Mouse (Mus musculus) thymus, adult 2 months (tissue): ENCODE measurements at regions not wholly inside any gene's neighbourhood (a gene's known extent, or its start where the extent isn't known, plus 50 kb on each side); places are given as distances from the start of the nearest gene placed in this dataset.

ENCODE experiments used
- CTCF ChIP-seq: fragments of 200-500 bp; IDR thresholded peaks from 2 replicates; pipeline ENCODE4 v1.5.1; 2012; ENCODE audit warnings: mild to moderate bottlenecking, control low read depth, low read length, moderate library complexity, borderline replicate concordance; ENCODE audit not compliant: control insufficient read depth, poor library complexity, insufficient read depth; ENCODE audit errors: extremely low read depth
- POLR2A ChIP-seq: fragments of 200-500 bp; IDR thresholded peaks from 2 replicates; pipeline ENCODE4 v1.6.1; 2012; ENCODE audit warnings: mild to moderate bottlenecking, low read length, control low read depth, moderate library complexity; ENCODE audit not compliant: control insufficient read depth, poor library complexity, insufficient read depth; ENCODE audit errors: extremely low read depth

DNA sequence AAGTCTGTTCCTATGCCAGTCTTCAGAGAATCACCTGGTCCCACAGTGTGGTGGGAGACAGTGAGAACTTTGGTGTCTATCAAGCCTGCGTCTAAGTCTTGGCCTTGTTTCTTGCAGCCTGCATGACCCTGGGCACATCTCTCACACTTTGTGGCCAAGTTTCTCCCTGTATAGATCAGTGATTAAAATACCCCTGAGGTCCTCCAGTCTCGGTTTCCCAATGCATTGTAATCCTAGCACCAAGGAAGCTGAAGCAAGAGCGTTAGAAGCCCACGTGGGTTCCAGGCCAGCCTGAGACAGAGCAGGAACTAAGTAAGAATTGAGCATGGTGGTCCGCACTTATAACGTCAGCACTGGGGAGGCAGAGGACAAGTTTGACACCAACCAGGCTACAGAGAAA is 59.6 kb upstream of the Hk2 start:
- TF ChIP-seq POLR2A (no peak), CTCF (no peak)
